Mouse (Mus musculus) stomach, postnatal 0 days (tissue): Measurements from ENCODE around the gene Ascl4.

ENCODE experiments used
- CTCF ChIP-seq: IDR thresholded peaks from 2 replicates; pipeline ENCODE4 v1.5.1; 2016; ENCODE audit warnings: antibody characterized with exemption, low read depth, mild to moderate bottlenecking, moderate library complexity
- EP300 ChIP-seq: optimal IDR thresholded peaks from 2 replicates; pipeline ENCODE3; 2016; ENCODE audit warnings: antibody characterized with exemption

- TF ChIP-seq CTCF (no peak), EP300 (no peak)
Measured at GRCm38 (mm10) chr10:85948483-85949196, 21.2 kb downstream of the Ascl4 start.
